Mouse (Mus musculus) midbrain, embryonic 14.5 days (tissue): ENCODE measurements around the gene Nog. TPM values are rescaled to one million over a fixed set of nuclear protein-coding genes. Genes with fewer than 3 reads are reported as not detected.

Experiments
- ATAC-seq: fragments of 200-750 bp; cut with Nextera tagmentation; 2 replicates; pipeline ENCODE4 v1.8.0; 2017; ENCODE audit warnings: moderate number of reproducible peaks, moderate library complexity; ENCODE audit not compliant: low FRiP score, low TSS enrichment
- DNase-seq: peaks from one replicate; pipeline ENCODE4 v3.0.0-alpha.2; 2015
- H3K27ac ChIP-seq: fragments of 300-500 bp; sonication (generic); replicated peaks from 2 replicates; pipeline ENCODE4 v1.5.1; 2014; ENCODE audit warnings: mild to moderate bottlenecking, low read depth, low read length, moderate library complexity
- H3K27me3 ChIP-seq: fragments of 300-500 bp; sonication (generic); 2 replicates; pipeline ENCODE4 v1.6.1; 2014; ENCODE audit warnings: low read length, control low read depth, mixed read lengths; ENCODE audit not compliant: control insufficient read depth, insufficient read depth
- H3K36me3 ChIP-seq: fragments of 300-500 bp; sonication (generic); 2 replicates; pipeline ENCODE4 v1.6.1; 2014; ENCODE audit warnings: low read length, control low read depth; ENCODE audit not compliant: control insufficient read depth, insufficient read depth
- H3K4me1 ChIP-seq: fragments of 300-500 bp; sonication (generic); 2 replicates; pipeline ENCODE4 v1.6.1; 2014; ENCODE audit warnings: mild to moderate bottlenecking, antibody characterized with exemption, low read length, control low read depth; ENCODE audit not compliant: control insufficient read depth, insufficient read depth
- H3K4me2 ChIP-seq: fragments of 300-500 bp; sonication (generic); 2 replicates; pipeline ENCODE4 v1.6.1; 2014; ENCODE audit warnings: mild to moderate bottlenecking, low read length, moderate library complexity
- H3K4me3 ChIP-seq: fragments of 300-500 bp; sonication (generic); replicated peaks from 2 replicates; pipeline ENCODE4 v1.5.1; 2014; ENCODE audit warnings: low read depth, low read length
- H3K9ac ChIP-seq: fragments of 300-500 bp; sonication (generic); replicated peaks from 2 replicates; pipeline ENCODE4 v1.6.1; 2014; ENCODE audit warnings: mild to moderate bottlenecking, low read length, moderate library complexity
- H3K9me3 ChIP-seq: fragments of 300-500 bp; sonication (generic); 2 replicates; pipeline ENCODE4 v1.6.1; 2016; ENCODE audit warnings: low read length, control low read depth, mixed read lengths; ENCODE audit not compliant: control insufficient read depth
- WGBS: fragments of 180-500 bp; shearing (Covaris S2); extraction: QIAGEN DNeasy Blood & Tissue Kit; methylation state at CpG from one replicate; pipeline ENCODE4 v1.1.7; 2014; 5-methylcytosine and 5-hydroxymethylcytosine counted together
- polyA plus RNA-seq: library from polyadenylated mRNA; unstranded; fragments of >200 nt; fragmentation: Nextera tagmentation; extraction: Ambion mirVana; gene quantifications from 2 replicates; pipeline ENCODE4 v1.2.1, GENCODE M21; 2014

Nog gene
- polyA plus RNA-seq, 1 experiment from 2014 or later, result 4.3 TPM

DNA sequence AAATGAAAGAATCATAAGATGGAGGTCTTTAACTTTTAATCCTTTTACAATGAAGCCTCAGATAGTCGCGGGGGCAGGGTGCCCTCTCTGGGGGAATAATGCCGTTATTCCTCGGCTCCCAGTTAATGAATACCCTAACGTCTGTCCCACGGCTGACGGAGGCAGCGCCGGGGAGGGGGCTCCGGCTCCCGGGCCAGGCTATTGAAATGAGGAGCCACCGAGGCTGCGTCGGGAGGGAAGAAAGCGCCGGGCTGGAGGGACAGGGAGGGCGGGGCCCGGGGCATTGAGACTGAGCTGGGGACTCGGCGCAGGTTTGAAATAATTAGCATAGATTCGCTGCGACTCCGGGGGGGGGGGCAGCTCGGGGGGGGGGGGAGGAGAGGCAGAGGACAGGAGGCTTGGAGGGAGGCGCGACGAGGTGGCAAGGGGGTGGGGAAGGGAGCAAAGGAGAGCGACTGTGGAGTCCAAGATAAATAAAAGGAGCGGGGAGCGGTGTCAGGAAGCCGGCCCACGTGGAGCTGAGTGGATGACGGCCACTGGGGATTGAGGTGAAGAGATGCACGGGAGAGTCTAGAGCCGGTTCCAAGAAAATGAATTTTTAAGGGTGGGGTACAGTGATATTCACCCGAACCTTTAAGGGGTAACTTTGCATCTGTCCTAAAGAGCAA is 2.9 kb downstream of the Nog start:
- Histone ChIP-seq H3K9me3 (no peaks in the 10 kb centered on the region), H3K27ac (peak overlapping the region; percentile 49), H3K4me1 (peaks cover 16% of the 10 kb centered on the region), H3K4me3 (peak overlapping the region; percentile 65), H3K4me2 (peak overlapping the region; percentile 95), H3K36me3 (no peaks in the 10 kb centered on the region), H3K9ac (0 out of 2 replicates have a peak overlapping the region, but pooled peaks have one; percentile 36), H3K27me3 (peaks cover 4% of the 10 kb centered on the region; the same call in 1 of the 2 replicates)
- 1% methylated on average over 30 of the region's 36 CpGs for WGBS
- peak; percentile 87 for DNase-seq
- peak; percentile 51 for ATAC-seq

DNA sequence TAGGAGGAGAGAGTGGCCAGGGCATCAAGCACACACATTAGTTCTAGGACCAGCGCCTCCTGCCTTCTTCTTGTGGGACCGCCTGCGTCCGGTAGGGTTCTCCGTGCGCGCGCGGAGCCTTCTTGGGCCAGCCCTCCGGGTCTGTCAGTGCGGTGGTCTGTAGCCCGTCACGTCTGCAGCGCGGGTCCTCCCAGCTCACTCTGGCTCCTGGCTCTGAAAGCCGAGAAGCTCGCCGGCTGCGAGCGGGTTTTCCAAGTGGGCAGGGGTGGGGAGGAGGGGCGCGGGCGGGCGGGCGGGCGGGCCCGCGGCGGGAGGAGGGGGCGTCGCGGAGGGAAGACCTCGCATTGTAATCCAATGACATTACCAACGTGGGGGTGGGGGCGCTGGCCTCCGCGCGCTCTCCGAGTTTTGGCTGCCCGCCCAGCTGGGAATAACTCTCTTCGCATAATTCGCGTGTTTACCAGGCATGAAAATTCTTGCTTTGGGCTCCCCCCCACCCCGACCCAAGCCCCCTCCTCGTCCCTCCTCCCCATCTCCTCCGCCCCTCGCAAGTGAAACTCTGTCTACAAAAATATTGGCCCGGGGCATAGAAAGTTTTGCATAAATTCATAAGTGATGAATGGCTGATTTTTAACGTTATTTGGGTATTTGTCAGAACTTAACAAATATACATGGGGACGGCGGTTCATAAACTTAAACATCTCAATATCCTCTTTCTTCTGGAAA is 3.7 kb downstream of the Nog start:
- DNase-seq, result peak; percentile 91
- under 1% methylated on average over 39 of the region's 51 CpGs for WGBS

DNA sequence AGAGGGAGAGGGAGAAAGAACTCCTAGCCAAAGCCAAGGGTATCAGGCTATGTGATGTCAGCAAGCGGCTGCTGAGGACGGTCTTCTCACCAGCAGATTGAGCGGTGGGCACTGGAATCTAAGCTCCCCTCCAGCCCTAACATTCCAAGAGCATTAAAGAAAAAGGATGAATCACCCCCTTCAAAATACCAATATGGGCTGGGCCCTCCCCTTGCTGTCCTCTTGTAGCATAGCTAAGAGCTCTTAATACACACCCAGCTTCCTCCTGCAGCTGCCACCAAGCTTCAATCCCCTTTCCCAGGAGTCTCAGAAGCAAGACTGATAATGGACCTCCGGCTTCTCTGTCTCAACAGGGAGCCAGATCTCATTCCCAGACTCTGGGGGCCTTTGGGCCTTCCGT is 4.6 kb downstream of the Nog start:
- Histone ChIP-seq H3K4me2 (peak overlapping the region; percentile 95), H3K4me3 (0 out of 2 replicates have a peak overlapping the region, but pooled peaks have one; percentile 65), H3K4me1 (peaks cover 16% of the 10 kb centered on the region), H3K27ac (peak overlapping the region; percentile 62; the same call in 1 of the 2 replicates), H3K27me3 (peaks cover 4% of the 10 kb centered on the region; the same call in 1 of the 2 replicates), H3K9me3 (no peaks in the 10 kb centered on the region), H3K9ac (no peak overlapping the region), H3K36me3 (no peaks in the 10 kb centered on the region)
- no peak for DNase-seq
- 25% methylated on average over 5 of the region's 5 CpGs for WGBS
- no peak for ATAC-seq

More for the DNA sequence above, 3.7 kb downstream of the Nog start:
- H3K27ac ChIP-seq, result peak overlapping the region; percentile 62
- peak overlapping the region; percentile 36; the same call in 1 of the 2 replicates for H3K9ac ChIP-seq
- peak; percentile 64 for ATAC-seq
- H3K4me2 ChIP-seq, result peak overlapping the region; percentile 95
- peak overlapping the region; percentile 65 for H3K4me3 ChIP-seq
- H3K27me3 ChIP-seq, result peaks cover 4% of the 10 kb centered on the region; the same call in 1 of the 2 replicates
- no peaks in the 10 kb centered on the region for H3K9me3 ChIP-seq
- H3K4me1 ChIP-seq, result peaks cover 16% of the 10 kb centered on the region
- H3K36me3 ChIP-seq, result no peaks in the 10 kb centered on the region

DNA sequence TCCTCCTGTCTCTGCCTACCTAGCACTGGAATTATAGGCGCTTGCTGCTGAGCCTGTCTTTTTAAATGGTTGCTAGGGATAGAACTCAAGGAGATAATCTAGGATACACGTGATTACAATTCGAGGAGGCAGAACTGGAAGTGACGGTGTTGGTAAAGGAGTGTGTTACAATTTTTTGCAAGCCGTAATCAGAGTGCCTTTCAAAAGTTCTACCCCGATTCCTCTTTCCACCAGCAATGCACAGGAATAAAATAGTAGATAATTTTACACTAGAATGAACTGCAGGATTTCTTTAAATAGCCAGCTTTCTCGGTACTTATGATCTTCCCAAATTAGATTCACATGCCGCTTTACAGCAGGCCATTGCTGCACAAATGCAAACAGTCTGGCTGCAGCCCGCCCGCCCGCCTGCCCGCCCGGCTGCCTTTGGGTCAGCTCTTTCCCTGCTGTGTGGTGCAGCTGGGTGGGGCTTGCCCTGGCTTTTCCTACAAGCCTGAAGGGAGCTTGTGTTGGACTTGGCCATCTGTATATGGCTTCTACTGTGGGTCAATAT is 32.2 kb downstream of the Nog start:
- H3K4me1 ChIP-seq, result no peaks in the 10 kb centered on the region
- H3K9me3 ChIP-seq, result no peaks in the 10 kb centered on the region
- WGBS, result 89% methylated on average over 13 of the region's 13 CpGs
- no peak overlapping the region for H3K9ac ChIP-seq
- no peak overlapping the region for H3K4me3 ChIP-seq
- DNase-seq (no peak), ATAC-seq (no peak)
- no peaks in the 10 kb centered on the region for H3K27me3 ChIP-seq
- H3K36me3 ChIP-seq, result no peaks in the 10 kb centered on the region
- no peak overlapping the region for H3K4me2 ChIP-seq
- no peak overlapping the region for H3K27ac ChIP-seq

DNA sequence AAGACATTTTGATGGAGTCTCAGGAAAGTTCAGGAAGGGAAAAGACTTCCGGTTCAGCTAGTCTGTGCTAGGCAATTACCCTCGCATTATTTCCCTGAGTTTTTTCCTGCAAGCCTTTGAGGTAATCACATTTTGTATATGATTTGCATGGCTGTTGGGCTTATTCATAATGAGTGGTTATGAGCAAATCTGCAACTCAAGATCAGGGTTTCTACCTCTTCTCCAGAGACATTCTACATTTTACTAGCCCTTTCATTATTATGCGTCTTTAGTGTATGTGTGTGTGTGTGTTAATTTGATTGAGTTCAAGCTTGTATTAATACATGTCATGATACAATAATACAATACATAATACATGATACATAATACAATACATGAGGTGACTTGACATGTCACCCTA is 34.6 kb downstream of the Nog start:
- no peak overlapping the region for H3K27ac ChIP-seq
- DNase-seq (no peak), ATAC-seq (no peak)
- no peaks in the 10 kb centered on the region for H3K9me3 ChIP-seq
- H3K4me3 ChIP-seq, result no peak overlapping the region
- H3K4me1 ChIP-seq, result no peaks in the 10 kb centered on the region
- no peaks in the 10 kb centered on the region for H3K27me3 ChIP-seq
- no peaks in the 10 kb centered on the region for H3K36me3 ChIP-seq
- H3K9ac ChIP-seq, result no peak overlapping the region
- no peak overlapping the region for H3K4me2 ChIP-seq
- 96% methylated on average over 3 of the region's 3 CpGs for WGBS

DNA sequence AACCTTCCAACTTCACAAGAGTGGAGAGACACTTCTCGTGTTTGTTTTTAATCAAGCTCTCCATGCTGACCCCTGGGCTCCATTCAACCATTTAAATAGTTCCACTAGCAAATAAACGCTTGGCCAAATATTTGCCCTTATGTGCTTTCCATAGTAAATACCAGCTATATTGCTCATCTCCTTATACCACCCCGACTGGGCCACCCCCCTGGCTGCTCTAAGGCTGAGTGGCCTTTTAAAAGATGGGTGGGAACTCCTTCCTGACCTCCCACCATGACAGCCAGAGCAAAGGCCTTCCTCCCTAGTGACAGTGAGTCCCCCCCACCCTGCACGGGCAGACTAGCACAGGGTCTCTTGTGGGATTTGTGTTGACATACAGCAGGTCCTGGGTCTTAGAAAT is 37.1 kb downstream of the Nog start:
- H3K4me3 ChIP-seq, result no peak overlapping the region
- H3K9ac ChIP-seq, result no peak overlapping the region
- ATAC-seq (no peak), DNase-seq (no peak)
- WGBS, result 64% methylated on average over 4 of the region's 4 CpGs
- no peaks in the 10 kb centered on the region for H3K9me3 ChIP-seq
- no peaks in the 10 kb centered on the region for H3K27me3 ChIP-seq
- no peaks in the 10 kb centered on the region for H3K36me3 ChIP-seq
- no peaks in the 10 kb centered on the region for H3K4me1 ChIP-seq
- H3K4me2 ChIP-seq, result no peak overlapping the region
- no peak overlapping the region for H3K27ac ChIP-seq

DNA sequence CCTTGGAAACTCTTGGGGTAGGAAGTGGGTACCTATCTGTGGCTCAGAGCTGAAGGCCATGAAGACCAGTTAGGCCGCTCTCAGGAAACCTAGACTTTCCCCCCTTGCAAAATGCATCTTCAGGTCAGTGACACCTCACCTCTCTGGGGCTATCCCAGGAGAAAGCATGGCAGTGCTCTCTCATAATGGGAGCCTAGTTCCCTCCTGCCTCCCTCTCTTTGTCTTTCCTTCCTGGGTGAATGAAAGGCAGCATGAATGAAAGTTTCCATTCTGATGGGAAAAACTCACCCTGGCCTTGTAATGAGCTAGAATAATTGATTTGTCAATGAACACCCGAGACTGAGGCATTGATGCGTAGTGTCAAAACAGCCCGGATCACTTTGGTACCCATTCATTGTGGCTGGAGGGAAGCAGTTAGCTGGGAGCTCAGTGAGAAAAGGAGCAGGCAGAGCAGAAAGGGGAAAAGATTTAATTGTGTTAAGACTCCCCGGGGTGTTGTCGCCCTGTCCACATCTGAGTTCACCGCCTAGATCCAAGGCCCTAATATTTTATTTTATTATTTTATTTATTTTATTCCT is 42.7 kb downstream of the Nog start:
- H3K4me2 ChIP-seq, result no peak overlapping the region
- no peak overlapping the region for H3K4me3 ChIP-seq
- H3K4me1 ChIP-seq, result 0 out of 2 replicates have a peak, but pooled peaks cover 8% of the 10 kb centered on the region
- ATAC-seq (no peak), DNase-seq (peak; percentile 31)
- no peak overlapping the region for H3K27ac ChIP-seq
- no peak overlapping the region for H3K9ac ChIP-seq
- H3K36me3 ChIP-seq, result no peaks in the 10 kb centered on the region
- H3K27me3 ChIP-seq, result no peaks in the 10 kb centered on the region
- 21% methylated on average over 7 of the region's 7 CpGs for WGBS
- no peaks in the 10 kb centered on the region for H3K9me3 ChIP-seq

DNA sequence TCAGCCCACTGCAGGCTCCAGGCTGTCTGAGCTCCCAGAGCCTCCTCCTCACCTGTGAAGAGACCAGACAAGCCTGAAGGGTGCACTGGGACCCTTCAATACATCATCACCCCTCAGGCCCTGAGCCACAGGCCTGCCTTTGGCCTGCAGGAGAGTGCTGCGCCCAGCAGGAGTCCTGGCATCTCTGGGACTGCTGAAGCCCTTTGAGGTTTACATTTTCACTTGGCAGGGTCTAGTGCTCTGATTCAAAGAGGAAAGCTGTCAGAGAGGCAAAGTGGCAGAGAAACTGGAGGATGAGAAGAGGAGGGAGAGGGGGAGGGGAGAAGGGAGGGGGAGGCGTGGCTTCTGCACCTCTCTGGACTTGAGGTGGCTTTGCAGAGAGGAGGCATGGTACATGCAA is 44.2 kb downstream of the Nog start:
- ATAC-seq (no peak), DNase-seq (peak; percentile 19)
- Histone ChIP-seq H3K27me3 (no peaks in the 10 kb centered on the region), H3K4me1 (0 out of 2 replicates have a peak, but pooled peaks cover 8% of the 10 kb centered on the region), H3K4me2 (no peak overlapping the region), H3K9ac (no peak overlapping the region), H3K4me3 (no peak overlapping the region), H3K9me3 (no peaks in the 10 kb centered on the region), H3K36me3 (no peaks in the 10 kb centered on the region), H3K27ac (no peak overlapping the region)
- WGBS, result 44% methylated on average over 2 of the region's 2 CpGs
